Comparison of ENCODE assay signal across 8 mouse cellular contexts in genomic region chr3:90255194-90255565, GRCm38 (mm10). TPM values are rescaled to one million over a fixed set of nuclear protein-coding genes. Genes with fewer than 3 reads are reported as not detected.
A peak's percentile ranks its signal among the peaks of the same experiment; 100 is the strongest.
DNase-seq lines count a peak whose midpoint lies in the region; ATAC-seq and TF ChIP-seq lines count a peak whose summit lies in the region.

No protein-coding gene starts in this region.

- H3K9ac ChIP-seq in limb, embryonic 15.5 days: peak overlapping the region; percentile 94
- H3K9ac ChIP-seq in stomach, postnatal 0 days (ENCODE audit: low read length): peak overlapping the region; percentile 94

- intact Hi-C loops in left cerebral cortex, postnatal 36 days (cut with DNase I): no loop called here

- no peaks in the 10 kb centered on the region for H3K27me3 ChIP-seq in spleen, adult 2 months (ENCODE audit: control insufficient read depth, insufficient read depth, low read length)
- H3K27me3 ChIP-seq in limb, embryonic 15.5 days: no peaks in the 10 kb centered on the region
- H3K27me3 ChIP-seq in stomach, postnatal 0 days (ENCODE audit: control insufficient read depth, insufficient read depth, low read length): no peaks in the 10 kb centered on the region

- WGBS in spleen, adult 2 months: 4% methylated on average over 2 of the region's 2 CpGs
- 24% methylated on average over 2 of the region's 2 CpGs for WGBS in limb, embryonic 15.5 days
- 11% methylated on average over 2 of the region's 2 CpGs for WGBS in stomach, postnatal 0 days

- peak overlapping the region; percentile 92; the same call in 1 of the 2 replicates for H3K27ac ChIP-seq in spleen, adult 2 months (ENCODE audit: insufficient read depth, low read length)
- H3K27ac ChIP-seq in limb, embryonic 15.5 days: peak overlapping the region; percentile 89
- H3K27ac ChIP-seq in stomach, postnatal 0 days (replicated peaks): no peak overlapping the region

- H3K9me3 ChIP-seq in limb, embryonic 15.5 days: no peaks in the 10 kb centered on the region
- no peaks in the 10 kb centered on the region for H3K9me3 ChIP-seq in stomach, postnatal 0 days (ENCODE audit: control insufficient read depth, low read length)

- H3K36me3 ChIP-seq in spleen, adult 2 months (ENCODE audit: control insufficient read depth, insufficient read depth, low read length): peaks cover 31% of the 10 kb centered on the region
- H3K36me3 ChIP-seq in limb, embryonic 15.5 days: peaks cover 49% of the 10 kb centered on the region
- H3K36me3 ChIP-seq in stomach, postnatal 0 days (ENCODE audit: control insufficient read depth, insufficient read depth, low read length): peaks cover 20% of the 10 kb centered on the region

- TF ChIP-seq CTCF in spleen, adult 2 months (IDR thresholded peaks at IDR 0.05; ENCODE audit: extremely low read depth, insufficient read depth, insufficient read length, insufficient replicate concordance): no peak
- no peak for TF ChIP-seq CTCF in stomach, postnatal 0 days (IDR thresholded peaks at IDR 0.05; ENCODE audit: low read depth)

- H3K4me2 ChIP-seq in limb, embryonic 15.5 days: peak overlapping the region; percentile 75
- H3K4me2 ChIP-seq in stomach, postnatal 0 days (replicated peaks; ENCODE audit: low read depth): peak overlapping the region; percentile 77

- no peak for ATAC-seq in limb, embryonic 15.5 days (ENCODE audit: insufficient number of reproducible peaks, low FRiP score, low TSS enrichment, low read depth)
- no peak for ATAC-seq in stomach, postnatal 0 days (ENCODE audit: low FRiP score, low TSS enrichment)

- no peak for TF ChIP-seq EP300 in stomach, postnatal 0 days (optimal IDR thresholded peaks at IDR 0.05)

- TF ChIP-seq POLR2A in spleen, adult 2 months (IDR thresholded peaks at IDR 0.05; ENCODE audit: low read depth, low read length): no peak

- DNase-seq in cerebellum, adult 9-11 months: peak; percentile 50
- no peak for DNase-seq in cerebellum, postnatal 25 days
- DNase-seq in spleen, adult 2 months (ENCODE audit: low read depth in 1 of 2, low spot score in 2 of 2): no peak
- no peak for DNase-seq in spleen, postnatal 36 days (ENCODE audit: low spot score in 2 of 2)
- no peak for DNase-seq in stomach, postnatal 0 days (ENCODE audit: low spot score)
- DNase-seq in left cerebral cortex, postnatal 36 days (ENCODE audit: low spot score in 2 of 2): no peak
- DNase-seq in urinary bladder, adult 2 months (ENCODE audit: low spot score): no peak

- H3K4me3 ChIP-seq in spleen, adult 2 months (ENCODE audit: extremely low read depth, insufficient read depth, insufficient read length): peak overlapping the region; percentile 87
- H3K4me3 ChIP-seq in limb, embryonic 15.5 days: peak overlapping the region; percentile 90
- H3K4me3 ChIP-seq in stomach, postnatal 0 days (ENCODE audit: low read depth, low read length): peak overlapping the region; percentile 83

- peaks cover 4% of the 10 kb centered on the region; the same call in 1 of the 2 replicates for H3K4me1 ChIP-seq in spleen, adult 2 months (ENCODE audit: control insufficient read depth, insufficient read depth, insufficient read length)
- peaks cover 15% of the 10 kb centered on the region for H3K4me1 ChIP-seq in limb, embryonic 15.5 days
- 0 out of 2 replicates have a peak, but pooled peaks cover 4% of the 10 kb centered on the region for H3K4me1 ChIP-seq in stomach, postnatal 0 days (replicated peaks; ENCODE audit: control insufficient read depth, insufficient read depth)

RNA-seq across cellular contexts. Expression of gene Crtc2, which starts 1.2 kb away (rescaled TPM):
- 103 and 105 TPM in 2 replicates for polyA plus RNA-seq in spleen, adult 2 months (2012; rRNA removed)
- 20.1 and 20.8 TPM in 2 replicates for polyA plus RNA-seq in limb, embryonic 15.5 days (2015; fragmentation: Nextera tagmentation; extraction: Ambion mirVana)
- 8.9 and 11.8 TPM in 2 replicates for polyA plus RNA-seq in stomach, postnatal 0 days (2015; fragmentation: Nextera tagmentation; extraction: Ambion mirVana)
- 10 to 100 TPM; 34.1 to 38.1 TPM for total RNA-seq in left cerebral cortex, postnatal 36 days (2021)
- polyA plus RNA-seq in urinary bladder, adult 2 months (2012; rRNA removed): 23.7 and 35.6 TPM in 2 replicates

RNA-seq across cellular contexts. Expression of gene Slc39a1, which starts 7.2 kb away (rescaled TPM):
- 40.5 and 43.3 TPM in 2 replicates for polyA plus RNA-seq in spleen, adult 2 months (2012; rRNA removed)
- polyA plus RNA-seq in limb, embryonic 15.5 days (2015; fragmentation: Nextera tagmentation; extraction: Ambion mirVana): 119 and 122 TPM in 2 replicates
- polyA plus RNA-seq in stomach, postnatal 0 days (2015; fragmentation: Nextera tagmentation; extraction: Ambion mirVana): 95.4 and 102 TPM in 2 replicates
- total RNA-seq in left cerebral cortex, postnatal 36 days (2021): 10 to 100 TPM; 45.8 to 51.9 TPM
- 55.0 and 79.5 TPM in 2 replicates for polyA plus RNA-seq in urinary bladder, adult 2 months (2012; rRNA removed)

RNA-seq across cellular contexts. Expression of gene Dennd4b, which starts 9.8 kb away (rescaled TPM):
- 155 and 178 TPM in 2 replicates for polyA plus RNA-seq in spleen, adult 2 months (2012; rRNA removed)
- polyA plus RNA-seq in limb, embryonic 15.5 days (2015; fragmentation: Nextera tagmentation; extraction: Ambion mirVana): 3.9 and 4.7 TPM in 2 replicates
- polyA plus RNA-seq in stomach, postnatal 0 days (2015; fragmentation: Nextera tagmentation; extraction: Ambion mirVana): 0.95 and 1.1 TPM in 2 replicates
- total RNA-seq in left cerebral cortex, postnatal 36 days (2021): 10 to 100 TPM; 34.8 to 39.8 TPM
- polyA plus RNA-seq in urinary bladder, adult 2 months (2012; rRNA removed): 15.0 and 15.4 TPM in 2 replicates

RNA-seq across cellular contexts. Expression of gene Creb3l4, which starts 11.9 kb away (rescaled TPM):
- polyA plus RNA-seq in spleen, adult 2 months (2012; rRNA removed): 0.21 and 0.56 TPM in 2 replicates
- polyA plus RNA-seq in limb, embryonic 15.5 days (2015; fragmentation: Nextera tagmentation; extraction: Ambion mirVana): 5.8 and 6.5 TPM in 2 replicates
- polyA plus RNA-seq in stomach, postnatal 0 days (2015; fragmentation: Nextera tagmentation; extraction: Ambion mirVana): 41.9 TPM in 2 replicates
- total RNA-seq in left cerebral cortex, postnatal 36 days (2021): not detected
- polyA plus RNA-seq in urinary bladder, adult 2 months (2012; rRNA removed): 1.7 and 2.0 TPM in 2 replicates

RNA-seq across cellular contexts. Expression of gene Jtb, which starts 23.8 kb away (rescaled TPM):
- polyA plus RNA-seq in spleen, adult 2 months (2012; rRNA removed): 60.3 and 66.4 TPM in 2 replicates
- 112 and 125 TPM in 2 replicates for polyA plus RNA-seq in limb, embryonic 15.5 days (2015; fragmentation: Nextera tagmentation; extraction: Ambion mirVana)
- polyA plus RNA-seq in stomach, postnatal 0 days (2015; fragmentation: Nextera tagmentation; extraction: Ambion mirVana): 131 TPM in 2 replicates
- 10 to 100 TPM; 45.0 to 45.3 TPM for total RNA-seq in left cerebral cortex, postnatal 36 days (2021)
- 64.2 and 81.2 TPM in 2 replicates for polyA plus RNA-seq in urinary bladder, adult 2 months (2012; rRNA removed)
